Mouse (Mus musculus) hindbrain, postnatal 0 days (tissue): ENCODE measurements around the gene Gm10260. TPM values are rescaled to one million over a fixed set of nuclear protein-coding genes. Genes with fewer than 3 reads are reported as not detected.

Source experiments
- ATAC-seq: fragments of 200-750 bp; cut with Nextera tagmentation; 2 replicates; pipeline ENCODE4 v1.8.0; 2017; ENCODE audit warnings: mild to moderate bottlenecking, moderate TSS enrichment, moderate library complexity
- DNase-seq: peaks from one replicate; pipeline ENCODE4 v3.0.0-alpha.2; 2015; ENCODE audit warnings: low spot score
- H3K27ac ChIP-seq: fragments of 300-500 bp; sonication (generic); 2 replicates; pipeline ENCODE4 v1.5.1; 2014; ENCODE audit warnings: mild to moderate bottlenecking
- H3K27me3 ChIP-seq: fragments of 300-500 bp; sonication (generic); 2 replicates; pipeline ENCODE4 v1.6.1; 2014; ENCODE audit warnings: low read length, mixed read lengths; ENCODE audit not compliant: insufficient read depth
- H3K36me3 ChIP-seq: fragments of 300-500 bp; sonication (generic); 2 replicates; pipeline ENCODE4 v1.6.1; 2014; ENCODE audit warnings: low read length, mixed read lengths; ENCODE audit not compliant: insufficient read depth
- H3K4me1 ChIP-seq: fragments of 300-500 bp; sonication (generic); 2 replicates; pipeline ENCODE4 v1.6.1; 2014; ENCODE audit warnings: antibody characterized with exemption, low read length, mixed read lengths; ENCODE audit not compliant: insufficient read depth
- H3K4me2 ChIP-seq: fragments of 300-500 bp; sonication (generic); 2 replicates; pipeline ENCODE4 v1.6.1; 2014; ENCODE audit warnings: low read depth, mild to moderate bottlenecking, low read length, moderate library complexity, mixed read lengths
- H3K4me3 ChIP-seq: fragments of 300-500 bp; sonication (generic); 2 replicates; pipeline ENCODE4 v1.5.1; 2014; ENCODE audit warnings: low read length
- H3K9ac ChIP-seq: fragments of 300-500 bp; sonication (generic); replicated peaks from 2 replicates; pipeline ENCODE4 v1.6.1; 2014; ENCODE audit warnings: mild to moderate bottlenecking, low read length, moderate library complexity, mixed read lengths
- H3K9me3 ChIP-seq: fragments of 300-500 bp; sonication (generic); 2 replicates; pipeline ENCODE4 v1.6.1; 2016; ENCODE audit warnings: low read length, mixed read lengths
- CTCF ChIP-seq: IDR thresholded peaks from 2 replicates; pipeline ENCODE4 v1.5.1; 2016; ENCODE audit warnings: antibody characterized with exemption, control low read depth, low read depth
- WGBS: fragments of 180-500 bp; shearing (Covaris S2); extraction: QIAGEN DNeasy Blood & Tissue Kit; methylation state at CpG from one replicate; pipeline ENCODE4 v1.1.7; 2014; 5-methylcytosine and 5-hydroxymethylcytosine counted together
- polyA plus RNA-seq: library from polyadenylated mRNA; unstranded; fragments of >200 nt; fragmentation: Nextera tagmentation; extraction: Ambion mirVana; gene quantifications from 2 replicates; pipeline ENCODE4 v1.2.1, GENCODE M21; 2015
- total RNA-seq: library from RNA; depleted of rRNA; stranded (reverse); fragments of >200 nt; gene quantifications from 2 replicates; pipeline ENCODE4 v1.2.3, GENCODE M21; 2014

Gene Gm10260
- total and polyA plus RNA-seq, 2 experiments from 2014 or later = 4.0 to 196 TPM

DNA sequence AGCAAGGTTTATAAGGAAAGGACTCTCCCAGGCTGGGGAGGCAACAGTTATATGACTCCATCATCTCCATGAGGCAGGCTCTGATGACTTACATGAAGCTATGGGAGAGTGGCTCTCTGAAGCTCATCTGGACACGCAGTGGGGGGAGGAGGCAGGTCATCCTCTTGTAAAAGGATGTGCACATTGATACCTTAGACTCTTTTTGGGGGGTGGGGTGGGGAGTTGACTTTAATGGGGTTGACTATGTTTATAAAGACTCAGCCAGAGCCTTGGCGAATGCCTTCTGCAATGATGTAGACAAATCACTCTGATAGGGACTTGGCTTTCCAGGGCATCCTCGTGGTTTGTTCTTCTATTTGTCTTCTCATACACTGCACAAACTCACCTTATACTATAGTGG, 8.8 kb upstream of the Gm10260 start:
- H3K27ac ChIP-seq = no peak overlapping the region
- H3K4me2 ChIP-seq = no peak overlapping the region
- ATAC-seq = no peak
- no peak overlapping the region for H3K9ac ChIP-seq
- 87% methylated on average over 3 of the region's 3 CpGs for WGBS
- DNase-seq = no peak
- H3K9me3 ChIP-seq = no peaks in the 10 kb centered on the region
- TF ChIP-seq CTCF = no peak
- H3K27me3 ChIP-seq = no peaks in the 10 kb centered on the region
- no peaks in the 10 kb centered on the region for H3K4me1 ChIP-seq
- no peaks in the 10 kb centered on the region for H3K36me3 ChIP-seq
- H3K4me3 ChIP-seq = no peak overlapping the region

DNA sequence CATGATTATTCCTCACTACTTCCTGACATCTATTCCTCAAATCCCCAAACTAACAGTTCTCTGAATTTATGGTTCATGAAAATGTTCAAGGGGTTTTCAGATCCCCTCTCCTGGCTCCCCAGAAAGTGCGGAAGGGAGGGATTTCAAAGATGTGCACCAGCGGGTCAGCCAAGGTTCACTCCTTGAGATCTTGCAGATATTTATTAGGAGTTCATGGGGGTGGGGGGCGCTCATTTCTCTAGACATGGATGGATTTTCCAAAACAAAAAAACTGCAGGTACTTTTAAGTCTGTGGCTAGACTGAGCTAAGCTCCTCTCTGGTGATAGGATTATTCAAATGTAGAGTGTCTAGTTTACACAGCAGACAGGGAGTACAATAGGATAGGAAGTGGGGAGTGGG, 8.4 kb upstream of the Gm10260 start:
- WGBS = 88% methylated on average over 3 of the region's 3 CpGs
- ATAC-seq (no peak), DNase-seq (no peak)
- no peaks in the 10 kb centered on the region for H3K9me3 ChIP-seq
- H3K27me3 ChIP-seq = no peaks in the 10 kb centered on the region
- no peak overlapping the region for H3K9ac ChIP-seq
- no peak overlapping the region for H3K4me2 ChIP-seq
- H3K4me3 ChIP-seq = no peak overlapping the region
- TF ChIP-seq CTCF = no peak
- no peaks in the 10 kb centered on the region for H3K36me3 ChIP-seq
- no peaks in the 10 kb centered on the region for H3K4me1 ChIP-seq
- H3K27ac ChIP-seq = no peak overlapping the region

DNA sequence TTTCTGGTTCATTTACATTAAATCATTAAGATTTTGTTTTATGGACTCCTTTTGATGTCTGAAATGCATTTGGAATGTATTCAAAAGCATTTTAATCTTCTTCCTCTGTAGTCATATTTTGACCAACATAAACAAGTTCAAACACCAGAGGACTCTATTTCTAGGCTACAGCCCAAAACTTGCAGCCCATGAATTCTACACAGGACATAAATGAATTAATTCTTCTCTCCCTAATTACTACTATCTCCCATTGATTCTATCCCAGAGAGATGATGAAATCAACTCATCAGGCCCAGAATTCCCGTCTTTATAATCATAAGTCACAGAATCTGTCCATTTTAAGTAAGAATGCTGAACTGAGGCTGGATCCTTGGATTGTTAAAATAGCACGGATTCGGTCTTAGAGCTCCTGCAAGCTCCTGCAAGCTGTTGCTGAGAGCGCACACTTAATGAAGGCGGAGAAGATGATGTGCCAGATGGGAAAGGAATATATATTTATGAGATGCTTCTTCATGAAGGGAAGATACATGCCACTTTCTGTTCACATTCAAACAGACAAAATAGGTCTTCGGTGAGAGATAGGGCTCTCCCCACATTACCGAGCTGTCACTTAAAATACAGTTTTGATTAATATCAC, 7.7 kb upstream of the Gm10260 start:
- Histone ChIP-seq H3K27ac (no peak overlapping the region), H3K4me2 (no peak overlapping the region), H3K9ac (no peak overlapping the region), H3K9me3 (no peaks in the 10 kb centered on the region), H3K4me1 (no peaks in the 10 kb centered on the region), H3K36me3 (no peaks in the 10 kb centered on the region), H3K27me3 (no peaks in the 10 kb centered on the region), H3K4me3 (no peak overlapping the region)
- 64% methylated on average over 7 of the region's 7 CpGs for WGBS
- ATAC-seq (no peak), DNase-seq (no peak)
- no peak for TF ChIP-seq CTCF

DNA sequence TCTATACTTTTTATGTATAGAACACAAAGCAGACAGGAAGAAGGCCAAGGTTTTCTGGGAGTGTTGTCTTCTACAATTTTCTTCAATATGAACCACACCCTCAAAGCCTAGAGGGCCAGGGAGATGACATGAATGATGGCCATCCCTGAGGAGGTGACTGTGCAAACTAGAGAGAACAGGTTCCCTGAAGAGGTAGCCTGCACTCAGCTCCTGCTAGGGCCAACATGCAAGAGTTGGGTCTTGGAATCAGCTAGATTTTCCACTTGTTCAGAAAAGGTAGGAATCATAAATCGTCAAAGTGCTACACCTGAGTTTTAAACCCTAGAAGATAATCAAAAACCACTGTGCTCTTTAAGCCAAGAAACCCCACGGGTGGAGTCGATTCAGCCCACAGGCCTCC, 6.2 kb upstream of the Gm10260 start:
- DNase-seq = no peak
- Histone ChIP-seq H3K4me1 (no peaks in the 10 kb centered on the region), H3K4me3 (no peak overlapping the region), H3K9me3 (no peaks in the 10 kb centered on the region), H3K36me3 (no peaks in the 10 kb centered on the region), H3K9ac (no peak overlapping the region), H3K27ac (no peak overlapping the region), H3K4me2 (no peak overlapping the region), H3K27me3 (no peaks in the 10 kb centered on the region)
- no peak for TF ChIP-seq CTCF
- no peak for ATAC-seq
- 94% methylated on average over 3 of the region's 3 CpGs for WGBS

DNA sequence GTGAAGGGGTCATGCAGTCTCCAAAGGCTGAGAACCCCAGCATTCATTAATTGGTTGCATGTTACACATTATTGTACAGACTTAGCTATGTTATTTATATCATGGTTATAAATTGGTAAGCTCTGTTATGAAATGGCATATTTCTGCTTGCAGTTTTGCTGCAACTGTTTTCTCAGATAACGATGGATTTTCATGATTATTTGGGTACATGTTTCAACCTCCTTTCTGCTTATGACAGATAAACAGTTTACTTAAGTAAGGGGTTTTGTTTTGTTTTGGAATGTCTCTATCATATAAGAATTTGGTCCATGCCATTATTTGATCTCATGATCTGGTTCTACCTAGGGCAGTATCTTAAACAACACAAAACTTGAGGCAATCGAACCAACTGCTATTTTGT, 5.5 kb upstream of the Gm10260 start:
- no peaks in the 10 kb centered on the region for H3K9me3 ChIP-seq
- no peak overlapping the region for H3K4me3 ChIP-seq
- ATAC-seq = no peak
- H3K27ac ChIP-seq = no peak overlapping the region
- H3K36me3 ChIP-seq = no peaks in the 10 kb centered on the region
- no peaks in the 10 kb centered on the region for H3K27me3 ChIP-seq
- H3K4me2 ChIP-seq = no peak overlapping the region
- no peak for TF ChIP-seq CTCF
- no peak for DNase-seq
- WGBS = 83% methylated on average over 2 of the region's 2 CpGs
- H3K4me1 ChIP-seq = no peaks in the 10 kb centered on the region
- no peak overlapping the region for H3K9ac ChIP-seq

DNA sequence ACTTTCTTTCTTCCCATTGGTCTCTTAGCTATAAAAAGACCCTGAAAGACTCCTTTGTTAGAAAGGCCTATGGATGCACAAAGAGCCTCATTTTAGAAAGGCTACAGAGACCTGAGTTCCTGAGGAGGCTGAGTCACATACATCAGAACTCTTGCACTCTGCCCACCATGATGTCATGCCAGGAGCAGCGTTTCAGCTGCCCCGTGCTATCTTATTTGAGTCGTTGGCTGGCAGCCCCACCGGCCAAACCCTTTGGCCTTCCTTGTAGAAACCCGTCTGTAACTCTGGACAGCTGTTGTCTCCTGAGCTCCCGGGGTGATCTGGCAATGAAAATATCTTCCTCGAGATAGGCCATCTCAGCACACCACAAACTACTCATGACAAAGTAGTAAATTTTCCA, 3.6 kb upstream of the Gm10260 start:
- Histone ChIP-seq H3K9me3 (no peaks in the 10 kb centered on the region), H3K4me1 (no peaks in the 10 kb centered on the region), H3K4me3 (no peak overlapping the region), H3K27ac (no peak overlapping the region; the same call in 1 of the 2 replicates), H3K4me2 (no peak overlapping the region), H3K9ac (no peak overlapping the region), H3K36me3 (no peaks in the 10 kb centered on the region), H3K27me3 (no peaks in the 10 kb centered on the region)
- WGBS = 38% methylated on average over 7 of the region's 7 CpGs
- TF ChIP-seq CTCF = no peak
- no peak for ATAC-seq
- peak; percentile 38 for DNase-seq

DNA sequence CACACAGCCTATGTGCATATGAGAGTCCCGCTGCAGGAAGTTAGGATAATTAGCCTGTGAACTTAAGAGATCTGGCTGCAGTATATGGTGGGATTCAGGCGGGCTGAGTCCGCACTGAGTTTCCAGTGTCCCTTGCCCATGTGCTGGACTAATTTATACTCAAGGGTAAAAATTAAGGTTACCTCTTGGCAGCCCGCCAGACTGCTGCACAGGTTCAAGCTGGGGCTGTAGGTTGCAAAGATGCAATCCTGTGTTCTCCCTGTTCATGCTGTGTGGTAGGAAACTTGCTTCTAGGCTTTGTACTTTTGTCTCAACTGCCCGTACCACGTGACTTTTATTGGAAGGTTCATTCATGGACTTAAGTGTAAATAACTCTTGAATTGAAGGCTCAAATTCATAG, 3.0 kb upstream of the Gm10260 start:
- no peak for TF ChIP-seq CTCF
- no peaks in the 10 kb centered on the region for H3K9me3 ChIP-seq
- H3K27me3 ChIP-seq = no peaks in the 10 kb centered on the region
- H3K4me1 ChIP-seq = no peaks in the 10 kb centered on the region
- ATAC-seq = no peak
- no peak overlapping the region for H3K4me3 ChIP-seq
- no peak for DNase-seq
- no peak overlapping the region for H3K4me2 ChIP-seq
- 73% methylated on average over 6 of the region's 6 CpGs for WGBS
- H3K27ac ChIP-seq = no peak overlapping the region
- H3K36me3 ChIP-seq = no peaks in the 10 kb centered on the region
- H3K9ac ChIP-seq = no peak overlapping the region
